Mouse (Mus musculus) brain, embryonic 18.5 days (tissue): ENCODE measurements around the gene Gm11011.
A peak's percentile ranks its signal among the peaks of the same experiment; 100 is the strongest.

ENCODE experiments used
- DNase-seq: peaks from one replicate; pipeline ENCODE4 v3.0.0-alpha.2; 2012; ENCODE audit warnings: low read depth, low spot score

Gm11011 gene

GRCm38 (mm10) chr2:169589697-169590096, 2.2 kb upstream of the Gm11011 start:
- DNase-seq = no peak

GRCm38 (mm10) chr2:169586688-169587087, 857 bp downstream of the Gm11011 start:
- DNase-seq = no peak

GRCm38 (mm10) chr2:169585631-169586285, 1.8 kb downstream of the Gm11011 start:
- DNase-seq = no peak

- no peak for DNase-seq
Observed at GRCm38 (mm10) chr2:169584745-169585456, 2.6 kb downstream of the Gm11011 start.

GRCm38 (mm10) chr2:169583476-169583875, 4.1 kb downstream of the Gm11011 start:
- no peak for DNase-seq

GRCm38 (mm10) chr2:169577508-169578196, 9.9 kb downstream of the Gm11011 start:
- no peak for DNase-seq

GRCm38 (mm10) chr2:169570063-169570462, 17.5 kb downstream of the Gm11011 start:
- no peak for DNase-seq

GRCm38 (mm10) chr2:169566159-169566558, 21.4 kb downstream of the Gm11011 start:
- no peak for DNase-seq

GRCm38 (mm10) chr2:169565751-169566150, 21.8 kb downstream of the Gm11011 start:
- peak; percentile 24 for DNase-seq

- no peak for DNase-seq
Observed at GRCm38 (mm10) chr2:169545674-169546073, 41.9 kb downstream of the Gm11011 start.

- DNase-seq = no peak
Observed at GRCm38 (mm10) chr2:169538906-169539305, 48.6 kb downstream of the Gm11011 start.
